Comparison of ENCODE assay signal across 16 mouse cellular contexts in the genomic region with DNA sequence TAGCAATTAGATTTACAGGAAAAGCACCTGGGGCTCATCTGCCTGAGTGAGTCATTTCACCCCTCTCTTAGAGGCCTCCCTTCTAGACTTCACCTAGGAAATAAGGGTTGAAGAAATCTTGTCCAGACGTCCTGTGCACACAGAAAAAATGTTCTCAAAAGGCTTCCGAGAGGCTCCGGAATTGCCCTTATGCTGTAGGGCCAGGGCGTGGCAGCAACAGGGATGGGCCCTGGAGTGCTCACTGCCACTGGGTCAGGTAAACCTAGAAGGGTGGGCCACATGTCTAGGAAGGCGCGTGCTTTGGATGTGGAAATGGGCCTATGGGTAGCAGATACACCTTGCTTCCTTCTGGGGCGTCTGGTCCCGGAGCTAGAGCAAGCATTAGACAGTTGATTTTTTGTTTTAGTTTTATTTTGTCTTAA. TPM values are rescaled to one million over a fixed set of nuclear protein-coding genes. Genes with fewer than 3 reads are reported as not detected.
DNase-seq lines count a peak whose midpoint lies in the region; ATAC-seq lines count a peak whose summit lies in the region.
"Had no signal": no experiment of that assay in that cellular context is flagged by ENCODE, and none has a peak within 500 bp of the region (broad histone marks: within the 10 kb centered on the region; RNA-seq: fewer than 3 reads in every experiment).

No protein-coding gene starts in this region.

- H3K4me2 ChIP-seq in limb, embryonic 15.5 days, result no peak overlapping the region
- H3K4me2 ChIP-seq in lung, embryonic 16.5 days (ENCODE audit: low read depth, low read length), result no peak overlapping the region
- no peak overlapping the region for H3K4me2 ChIP-seq in liver, embryonic 12.5 days
- H3K4me2 ChIP-seq: embryonic facial prominence, embryonic 13.5 days; heart, embryonic 15.5 days; stomach, embryonic 15.5 days had no signal

- H3K27me3 ChIP-seq in limb, embryonic 15.5 days, result no peaks in the 10 kb centered on the region
- H3K27me3 ChIP-seq in limb, embryonic 10.5 days (ENCODE audit: low read depth, poor library complexity, severe bottlenecking), result 0 out of 2 replicates have a peak, but pooled peaks cover 5% of the 10 kb centered on the region
- no peaks in the 10 kb centered on the region for H3K27me3 ChIP-seq in lung, embryonic 16.5 days (ENCODE audit: control insufficient read depth, insufficient read depth, low read depth, low read length)
- peaks cover 6% of the 10 kb centered on the region; the same call in 1 of the 2 replicates for H3K27me3 ChIP-seq in liver, embryonic 12.5 days (replicated peaks)
- H3K27me3 ChIP-seq: embryonic facial prominence, embryonic 13.5 days; heart, embryonic 15.5 days; stomach, embryonic 15.5 days had no signal

- peaks cover 30% of the 10 kb centered on the region for H3K4me1 ChIP-seq in limb, embryonic 15.5 days
- H3K4me1 ChIP-seq in limb, embryonic 10.5 days, result peaks cover 37% of the 10 kb centered on the region
- peaks cover 34% of the 10 kb centered on the region for H3K4me1 ChIP-seq in lung, embryonic 16.5 days (replicated peaks; ENCODE audit: control insufficient read depth, insufficient read depth, low read length)
- H3K4me1 ChIP-seq in liver, embryonic 12.5 days, result peaks cover 31% of the 10 kb centered on the region

- H3K27ac ChIP-seq in limb, embryonic 15.5 days, result 0 out of 2 replicates have a peak overlapping the region, but pooled peaks have one; percentile 11
- H3K27ac ChIP-seq in limb, embryonic 10.5 days, result no peak overlapping the region
- peak overlapping the region; percentile 13; the same call in 1 of the 2 replicates for H3K27ac ChIP-seq in lung, embryonic 16.5 days (ENCODE audit: low read length)
- H3K27ac ChIP-seq in liver, embryonic 12.5 days, result no peak overlapping the region
- H3K27ac ChIP-seq: embryonic facial prominence, embryonic 13.5 days; heart, embryonic 15.5 days; hindbrain, embryonic 10.5 days; stomach, embryonic 15.5 days had no signal

- 72% methylated on average over 8 of the region's 8 CpGs for WGBS in limb, embryonic 15.5 days
- WGBS in limb, embryonic 10.5 days, result 91% methylated on average over 8 of the region's 8 CpGs
- WGBS in lung, embryonic 16.5 days, result 70% methylated on average over 8 of the region's 8 CpGs
- WGBS in liver, embryonic 12.5 days (ENCODE audit: insufficient replicate concordance), result 81% methylated on average over 8 of the region's 8 CpGs

- H3K36me3 ChIP-seq in limb, embryonic 15.5 days, result no peaks in the 10 kb centered on the region
- H3K36me3 ChIP-seq in limb, embryonic 10.5 days, result no peaks in the 10 kb centered on the region
- H3K36me3 ChIP-seq in lung, embryonic 16.5 days (ENCODE audit: control insufficient read depth, insufficient read depth, low read length), result no peaks in the 10 kb centered on the region
- peaks cover 3% of the 10 kb centered on the region; the same call in 1 of the 2 replicates for H3K36me3 ChIP-seq in liver, embryonic 12.5 days
- H3K36me3 ChIP-seq: embryonic facial prominence, embryonic 13.5 days; heart, embryonic 15.5 days had no signal

- no peak for DNase-seq in limb, embryonic 10.5 days (ENCODE audit: low spot score)
- DNase-seq in kidney, postnatal 25 days, result no peak
- DNase-seq in embryo, embryonic 10.5 days (ENCODE audit: low spot score), result no peak
- DNase-seq: adrenal gland, postnatal 10 days; cerebellum, adult 18-20 months; kidney, postnatal 14 days; liver, postnatal 0 days; spleen, adult 18-20 months had no signal

- no peak overlapping the region for H3K9ac ChIP-seq in limb, embryonic 15.5 days
- H3K9ac ChIP-seq in lung, embryonic 16.5 days (ENCODE audit: low read length), result peak overlapping the region; percentile 15; the same call in 1 of the 2 replicates
- no peak overlapping the region for H3K9ac ChIP-seq in liver, embryonic 12.5 days
- H3K9ac ChIP-seq: embryonic facial prominence, embryonic 13.5 days; heart, embryonic 15.5 days; liver, postnatal 0 days; stomach, embryonic 15.5 days had no signal

- no peaks in the 10 kb centered on the region for H3K9me3 ChIP-seq in limb, embryonic 15.5 days
- H3K9me3 ChIP-seq in limb, embryonic 10.5 days (replicated peaks), result no peaks in the 10 kb centered on the region
- H3K9me3 ChIP-seq in lung, embryonic 16.5 days (ENCODE audit: control insufficient read depth, low read length), result no peaks in the 10 kb centered on the region
- H3K9me3 ChIP-seq in liver, embryonic 12.5 days (replicated peaks), result no peaks in the 10 kb centered on the region
- H3K9me3 ChIP-seq: embryonic facial prominence, embryonic 13.5 days; heart, embryonic 15.5 days; hindbrain, embryonic 10.5 days; stomach, embryonic 15.5 days had no signal

- no peak overlapping the region for H3K4me3 ChIP-seq in limb, embryonic 15.5 days
- H3K4me3 ChIP-seq in limb, embryonic 10.5 days, result no peak overlapping the region
- no peak overlapping the region for H3K4me3 ChIP-seq in lung, embryonic 16.5 days (ENCODE audit: low read length)
- H3K4me3 ChIP-seq in liver, embryonic 12.5 days, result no peak overlapping the region
- H3K4me3 ChIP-seq: embryonic facial prominence, embryonic 13.5 days; heart, embryonic 15.5 days; hindbrain, embryonic 10.5 days; stomach, embryonic 15.5 days had no signal

- no peak; the same call in 1 of the 2 replicates for ATAC-seq in limb, embryonic 15.5 days (ENCODE audit: insufficient number of reproducible peaks, low FRiP score, low TSS enrichment, low read depth)
- peak; percentile 35 for ATAC-seq in activated CD4-positive, CD25-positive, alpha-beta regulatory T cell, adult 4 months
- ATAC-seq in lung, embryonic 16.5 days (ENCODE audit: low read depth), result 0 out of 2 replicates have a peak, but pooled peaks have one; percentile 29
- ATAC-seq in liver, embryonic 12.5 days, result no peak
- ATAC-seq: liver, postnatal 0 days had no signal

RNA-seq across cellular contexts. Expression of a gene that starts 26.2 kb away (rescaled TPM):
- polyA plus RNA-seq in limb, embryonic 15.5 days (2015; fragmentation: Nextera tagmentation; extraction: Ambion mirVana), result 10.9 and 12.2 TPM in 2 replicates
- 11.0 and 11.7 TPM in 2 replicates for polyA plus RNA-seq in limb, embryonic 10.5 days (2016; fragmentation: Nextera tagmentation; extraction: Ambion mirVana)
- 10 to 100 TPM; 69.1 to 80.6 TPM for polyA plus RNA-seq in activated CD4-positive, CD25-positive, alpha-beta regulatory T cell, adult 4 months (2017; shearing (Covaris generic))
- 14.6 and 15.7 TPM in 2 replicates for polyA plus RNA-seq in lung, embryonic 16.5 days (2015; fragmentation: Nextera tagmentation; extraction: Ambion mirVana)
- polyA plus RNA-seq in liver, embryonic 12.5 days (2016; fragmentation: Nextera tagmentation; extraction: Ambion mirVana), result 16.9 and 17.1 TPM in 2 replicates

Comparison
In these comparisons a context has a peak if more than half of its experiments do, and no peak if none do; other contexts are left out.
1. H3K27ac ChIP-seq: peak in limb, embryonic 15.5 days (single experiment) and lung, embryonic 16.5 days (single experiment); none in limb, embryonic 10.5 days (single experiment) and liver, embryonic 12.5 days (single experiment).
2. ATAC-seq: peak in activated CD4-positive, CD25-positive, alpha-beta regulatory T cell, adult 4 months (single experiment) and lung, embryonic 16.5 days (single experiment); none in limb, embryonic 15.5 days (single experiment) and liver, embryonic 12.5 days (single experiment).